19 mouse cellular contexts compared by ENCODE assay signal in genomic region chr14:44102354-44102753, GRCm38 (mm10). TPM values are rescaled to one million over a fixed set of nuclear protein-coding genes. Genes with fewer than 3 reads are reported as not detected.
DNase-seq lines count a peak whose midpoint lies in the region; ATAC-seq and TF ChIP-seq lines count a peak whose summit lies in the region.
"Not testable (repeated sequence)": the region's sequence is repeated elsewhere in the genome, so short reads cannot be mapped to it uniquely, and the experiment has no call there.
"Had no signal": no experiment of that assay in that cellular context is flagged by ENCODE, and none has a peak within 500 bp of the region (broad histone marks: within the 10 kb centered on the region; RNA-seq: fewer than 3 reads in every experiment).

Gene Ear2 (plus strand): TSS chr14:44102654.

- H3K9ac ChIP-seq in liver, embryonic 16.5 days (ENCODE audit: low read depth, low read length); lung, postnatal 0 days (replicated peaks; ENCODE audit: low read depth): not testable (repeated sequence)

- TF ChIP-seq POLR2A in thymus, adult 2 months (IDR thresholded peaks at IDR 0.05; ENCODE audit: control insufficient read depth, extremely low read depth, insufficient read depth, low read length, poor library complexity) = not testable (repeated sequence)

- H3K36me3 ChIP-seq in liver, embryonic 16.5 days (ENCODE audit: control insufficient read depth, insufficient read depth); lung, postnatal 0 days (ENCODE audit: insufficient read depth, low read length); thymus, adult 2 months (ENCODE audit: control insufficient read depth, insufficient read depth, low read length): not testable (repeated sequence)

- not testable (repeated sequence) for H3K4me3 ChIP-seq in liver, embryonic 16.5 days (ENCODE audit: low read depth, low read length); lung, postnatal 0 days (ENCODE audit: low read depth, low read length); thymus, adult 2 months (ENCODE audit: control insufficient read depth, insufficient read depth, low read length)

- WGBS in liver, embryonic 16.5 days (ENCODE audit: insufficient replicate concordance) = 45% methylated on average over 2 of the region's 2 CpGs
- 78% methylated on average over 2 of the region's 2 CpGs for WGBS in lung, postnatal 0 days
- 94% methylated on average over 2 of the region's 2 CpGs for WGBS in thymus, adult 2 months

- ATAC-seq in erythroblast, adult 5-6 weeks (replicated peaks; ENCODE audit: low FRiP score, poor library complexity, severe bottlenecking); hematopoietic stem cell, adult 5-6 weeks (replicated peaks in 1 of 2; ENCODE audit: insufficient read depth in 1 of 2, low FRiP score in 2 of 2, low TSS enrichment in 1 of 2, low read depth in 1 of 2, poor library complexity in 2 of 2, severe bottlenecking in 2 of 2); liver, embryonic 16.5 days (ENCODE audit: low read depth); lung, postnatal 0 days; monocyte, adult 5-6 weeks (replicated peaks; ENCODE audit: insufficient number of reproducible peaks, low FRiP score, low TSS enrichment, poor library complexity, severe bottlenecking): not testable (repeated sequence)

- TF ChIP-seq EP300 in lung, postnatal 0 days (IDR thresholded peaks at IDR 0.05) = not testable (repeated sequence)

- not testable (repeated sequence) for H3K27me3 ChIP-seq in liver, embryonic 16.5 days (ENCODE audit: control insufficient read depth, insufficient read depth, low read depth, low read length); lung, postnatal 0 days (replicated peaks; ENCODE audit: insufficient read depth, low read length); thymus, adult 2 months (ENCODE audit: control insufficient read depth, insufficient read depth, low read length)

- not testable (repeated sequence) for DNase-seq in lung, postnatal 0 days (ENCODE audit: low spot score); thymus, adult 2 months

- not testable (repeated sequence) for TF ChIP-seq CTCF in lung, postnatal 0 days (IDR thresholded peaks at IDR 0.05); thymus, adult 2 months (IDR thresholded peaks at IDR 0.05; ENCODE audit: borderline replicate concordance, control insufficient read depth, extremely low read depth, insufficient read depth, low read length, poor library complexity)

- not testable (repeated sequence) for H3K27ac ChIP-seq in liver, embryonic 16.5 days (ENCODE audit: low read length); lung, postnatal 0 days (ENCODE audit: low read length); thymus, adult 2 months (ENCODE audit: control insufficient read depth, insufficient read depth, low read length)

- H3K4me2 ChIP-seq in liver, embryonic 16.5 days (ENCODE audit: low read depth, low read length); lung, postnatal 0 days (replicated peaks; ENCODE audit: low read depth, low read length): not testable (repeated sequence)

- H3K9me3 ChIP-seq in liver, embryonic 16.5 days (replicated peaks; ENCODE audit: control insufficient read depth, low read length); lung, postnatal 0 days (ENCODE audit: low read length): not testable (repeated sequence)

- H3K4me1 ChIP-seq in liver, embryonic 16.5 days (ENCODE audit: control insufficient read depth, low read depth, low read length); lung, postnatal 0 days (ENCODE audit: insufficient read depth, low read depth, low read length); thymus, adult 2 months (replicated peaks; ENCODE audit: control insufficient read depth, insufficient read depth, low read length): not testable (repeated sequence)

RNA-seq across cellular contexts. Expression of gene Ear2, which starts in this region (rescaled TPM):
- total RNA-seq in erythroblast, adult 5-6 weeks (2015; ENCODE audit: low replicate concordance) = 73.6 and 109 TPM in 2 replicates
- total RNA-seq in erythroblast, adult 5-6 weeks (2017; ENCODE audit: low replicate concordance) = 95.7 and 162 TPM in 2 replicates
- total RNA-seq in hematopoietic stem cell, adult 5-6 weeks (2017) = 31.6 and 48.0 TPM in 2 replicates
- polyA plus RNA-seq in liver, embryonic 16.5 days (2015; fragmentation: Nextera tagmentation; extraction: Ambion mirVana) = 26.0 and 26.5 TPM in 2 replicates
- polyA plus RNA-seq in lung, postnatal 0 days (2015; fragmentation: Nextera tagmentation; extraction: Ambion mirVana) = 119 and 146 TPM in 2 replicates
- 1,412 to 3,555 TPM (median 3,137 TPM) in 3 replicates for total RNA-seq in monocyte, adult 5-6 weeks (2017)
- polyA plus RNA-seq in thymus, adult 2 months (2012; rRNA removed) = 47.1 and 61.4 TPM in 2 replicates
- total RNA-seq: CH12.LX, G1E had no signal
- polyA plus RNA-seq: embryonic facial prominence, embryonic 12.5 days; erythroblast, embryonic 14.5 days; forebrain, embryonic 10.5 days; forebrain, embryonic 13.5 days; forebrain, embryonic 16.5 days; G1E; heart, embryonic 11.5 days; heart, embryonic 14.5 days; hindbrain, embryonic 10.5 days; hindbrain, embryonic 13.5 days; hindbrain, embryonic 16.5 days; Patski had no signal
